Mouse (Mus musculus) thymus, postnatal 14 days (tissue): ENCODE data around the gene Rrp12.

Experiments
- DNase-seq: peaks from one replicate; pipeline ENCODE4 v3.0.0; 2021

Rrp12 gene

GRCm38 (mm10) chr19:41905246-41905645, 9.3 kb upstream of the Rrp12 start:
- DNase-seq, result no peak

- no peak for DNase-seq
Measured at GRCm38 (mm10) chr19:41902848-41903593, 7.0 kb upstream of the Rrp12 start.

GRCm38 (mm10) chr19:41901696-41902095, 5.7 kb upstream of the Rrp12 start:
- DNase-seq, result peak; percentile 65

- no peak for DNase-seq
Measured at GRCm38 (mm10) chr19:41900495-41901090, 4.6 kb upstream of the Rrp12 start.

GRCm38 (mm10) chr19:41898860-41899259, 2.9 kb upstream of the Rrp12 start:
- DNase-seq, result peak; percentile 30

- DNase-seq, result no peak
Measured at GRCm38 (mm10) chr19:41896319-41896711, 342 bp upstream of the Rrp12 start.

- no peak for DNase-seq
Measured at GRCm38 (mm10) chr19:41894959-41895358, 1.0 kb downstream of the Rrp12 start.

GRCm38 (mm10) chr19:41888191-41888590, 7.8 kb downstream of the Rrp12 start:
- no peak for DNase-seq

GRCm38 (mm10) chr19:41883882-41884281, 12.1 kb downstream of the Rrp12 start:
- DNase-seq, result no peak

- no peak for DNase-seq
Measured at GRCm38 (mm10) chr19:41881842-41882241, 14.1 kb downstream of the Rrp12 start.

- DNase-seq, result peak; percentile 72
Measured at GRCm38 (mm10) chr19:41874356-41874755, 21.6 kb downstream of the Rrp12 start.

GRCm38 (mm10) chr19:41872285-41872684, 23.7 kb downstream of the Rrp12 start:
- DNase-seq, result no peak

GRCm38 (mm10) chr19:41869946-41870345, 26.0 kb downstream of the Rrp12 start:
- peak; percentile 18 for DNase-seq

- no peak for DNase-seq
Measured at GRCm38 (mm10) chr19:41869296-41869695, 26.7 kb downstream of the Rrp12 start.

GRCm38 (mm10) chr19:41866707-41867106, 29.3 kb downstream of the Rrp12 start:
- no peak for DNase-seq

- DNase-seq, result no peak
Measured at GRCm38 (mm10) chr19:41857816-41858310, 38.1 kb downstream of the Rrp12 start.

- DNase-seq, result no peak
Measured at GRCm38 (mm10) chr19:41857086-41857762, 38.7 kb downstream of the Rrp12 start.

GRCm38 (mm10) chr19:41852423-41852822, 43.5 kb downstream of the Rrp12 start:
- DNase-seq, result no peak

GRCm38 (mm10) chr19:41850719-41851543, 45.0 kb downstream of the Rrp12 start:
- DNase-seq, result no peak

- no peak for DNase-seq
Measured at GRCm38 (mm10) chr19:41850021-41850718, 45.8 kb downstream of the Rrp12 start.

GRCm38 (mm10) chr19:41847992-41848851, 47.8 kb downstream of the Rrp12 start, which contains the start of gene Frat2:
TSS of gene Frat2 (minus strand) at chr19:41848132.
- peak; percentile 92 for DNase-seq
